Mouse (Mus musculus) layer of hippocampus, adult 9-10 months (tissue): ENCODE data around the gene Pitpnm2.

ENCODE experiments used
- DNase-seq: peaks from one replicate; pipeline ENCODE4 v3.0.0; 2022; ENCODE audit warnings: low spot score

Gene Pitpnm2

GRCm38 (mm10) chr5:124247986-124248626, 1.5 kb downstream of the Pitpnm2 start:
- no peak for DNase-seq

GRCm38 (mm10) chr5:124247296-124247695, 2.3 kb downstream of the Pitpnm2 start:
- DNase-seq: no peak

GRCm38 (mm10) chr5:124244885-124245284, 4.7 kb downstream of the Pitpnm2 start:
- no peak for DNase-seq

GRCm38 (mm10) chr5:124244449-124244848, 5.1 kb downstream of the Pitpnm2 start:
- DNase-seq: no peak

GRCm38 (mm10) chr5:124243236-124243901, 6.2 kb downstream of the Pitpnm2 start:
- DNase-seq: no peak

GRCm38 (mm10) chr5:124241686-124242444, 7.7 kb downstream of the Pitpnm2 start:
- DNase-seq: no peak

- no peak for DNase-seq
Observed at GRCm38 (mm10) chr5:124240841-124241685, 8.5 kb downstream of the Pitpnm2 start.

- no peak for DNase-seq
Observed at GRCm38 (mm10) chr5:124236180-124236579, 13.4 kb downstream of the Pitpnm2 start.

GRCm38 (mm10) chr5:124234778-124235177, 14.8 kb downstream of the Pitpnm2 start:
- DNase-seq: no peak

GRCm38 (mm10) chr5:124233874-124234661, 15.5 kb downstream of the Pitpnm2 start:
- no peak for DNase-seq

GRCm38 (mm10) chr5:124233144-124233465, 16.5 kb downstream of the Pitpnm2 start:
- DNase-seq: no peak

- no peak for DNase-seq
Observed at GRCm38 (mm10) chr5:124232360-124233143, 17.0 kb downstream of the Pitpnm2 start.

- no peak for DNase-seq
Observed at GRCm38 (mm10) chr5:124230461-124230860, 19.1 kb downstream of the Pitpnm2 start.

- DNase-seq: no peak
Observed at GRCm38 (mm10) chr5:124227193-124227592, 22.4 kb downstream of the Pitpnm2 start.

GRCm38 (mm10) chr5:124226494-124226893, 23.1 kb downstream of the Pitpnm2 start:
- no peak for DNase-seq

- DNase-seq: no peak
Observed at GRCm38 (mm10) chr5:124225891-124226290, 23.7 kb downstream of the Pitpnm2 start.

- no peak for DNase-seq
Observed at GRCm38 (mm10) chr5:124224321-124225092, 25.1 kb downstream of the Pitpnm2 start.

GRCm38 (mm10) chr5:124223574-124223973, 26.0 kb downstream of the Pitpnm2 start:
- DNase-seq: no peak

GRCm38 (mm10) chr5:124222696-124223095, 26.9 kb downstream of the Pitpnm2 start:
- DNase-seq: no peak

- no peak for DNase-seq
Observed at GRCm38 (mm10) chr5:124221736-124222040, 27.9 kb downstream of the Pitpnm2 start.
